Mouse (Mus musculus): ENCODE measurements at regions not wholly inside any gene's neighbourhood (a gene's known extent, or its start where the extent isn't known, plus 50 kb on each side); places are given as distances from the start of the nearest gene placed in this dataset. TPM values are rescaled to one million over a fixed set of nuclear protein-coding genes. Genes with fewer than 3 reads are reported as not detected.
"Not testable (repeated sequence)": the region's sequence is repeated elsewhere in the genome, so short reads cannot be mapped to it uniquely, and the experiment has no call there.

GRCm38 (mm10) chr11:92228855-92229254, 651.5 kb upstream of the Kif2b start:
- intact Hi-C loops (cut with DNase I) = no loop called here
- DNase-seq = no peak

- no peak for DNase-seq
Observed at GRCm38 (mm10) chr11:92208980-92209548, 631.7 kb upstream of the Kif2b start.

GRCm38 (mm10) chr11:92178393-92178792, 601.0 kb upstream of the Kif2b start:
- intact Hi-C loops (cut with DNase I); DNase-seq: not testable (repeated sequence)

More at GRCm38 (mm10) chr11:92208980-92209548, 631.7 kb upstream of the Kif2b start:
- intact Hi-C loops (cut with DNase I) = no loop called here

GRCm38 (mm10) chr11:92153124-92153523, 575.8 kb upstream of the Kif2b start:
- DNase-seq = no peak
- intact Hi-C loops (cut with DNase I) = no loop called here

- DNase-seq = no peak
- intact Hi-C loops (cut with DNase I) = no loop called here
Observed at GRCm38 (mm10) chr11:92135677-92136076, 558.3 kb upstream of the Kif2b start.

- no peak for DNase-seq
- intact Hi-C loops (cut with DNase I) = no loop called here
Observed at GRCm38 (mm10) chr11:92134891-92135590, 557.7 kb upstream of the Kif2b start.

- no peak for DNase-seq
- intact Hi-C loops (cut with DNase I) = no loop called here
Observed at GRCm38 (mm10) chr11:92084766-92085165, 507.4 kb upstream of the Kif2b start.

GRCm38 (mm10) chr11:92041695-92042094, 464.3 kb upstream of the Kif2b start:
- intact Hi-C loops (cut with DNase I) = no loop called here
- peak; percentile 19 for DNase-seq

- DNase-seq = no peak
- intact Hi-C loops (cut with DNase I) = no loop called here
Observed at GRCm38 (mm10) chr11:92040161-92040560, 462.8 kb upstream of the Kif2b start.

GRCm38 (mm10) chr11:92018419-92018818, 441.1 kb upstream of the Kif2b start:
- intact Hi-C loops (cut with DNase I) = no loop called here
- no peak for DNase-seq

- DNase-seq = no peak
- intact Hi-C loops (cut with DNase I) = no loop called here
Observed at GRCm38 (mm10) chr11:92011284-92011683, 433.9 kb upstream of the Kif2b start.

- DNase-seq = no peak
- intact Hi-C loops (cut with DNase I) = no loop called here
Observed at GRCm38 (mm10) chr11:91995524-91995923, 418.2 kb upstream of the Kif2b start.

GRCm38 (mm10) chr11:91969531-91969930, 392.2 kb upstream of the Kif2b start:
- no peak for DNase-seq
- intact Hi-C loops (cut with DNase I) = no loop called here

GRCm38 (mm10) chr11:91944336-91944735, 367.0 kb upstream of the Kif2b start:
- intact Hi-C loops (cut with DNase I) = no loop called here
- no peak for DNase-seq

Small RNA genes in the stretch of these regions (microRNA-seq; reads per million reads assigned to microRNA genes)
- gene Gm22702 = not detected
